Mouse (Mus musculus): ENCODE measurements around the gene Cyp17a1. TPM values are rescaled to one million over a fixed set of nuclear protein-coding genes. Genes with fewer than 3 reads are reported as not detected.

The Cyp17a1 gene
- polyA plus RNA-seq (2015; fragmentation: Nextera tagmentation; extraction: Ambion mirVana) = 3.3 and 5.8 TPM in 2 replicates

- ATAC-seq (no peak), DNase-seq (no peak)
- no peak for TF ChIP-seq CTCF (IDR thresholded peaks at IDR 0.05; ENCODE audit: low read depth)
- TF ChIP-seq EP300 (IDR thresholded peaks at IDR 0.05; ENCODE audit: low read depth) = no peak
- Histone ChIP-seq H3K4me2 (ENCODE audit: low read depth, low read length) (peak within 1 kb of the TSS; percentile 28; the same call in 1 of the 2 replicates), H3K9me3 (ENCODE audit: low read length) (no peaks in the 10 kb centered on the region), H3K4me1 (ENCODE audit: insufficient read depth) (peaks cover 23% of the 10 kb centered on the region), H3K9ac (replicated peaks) (no peak within 1 kb of the TSS), H3K27ac (ENCODE audit: low read depth) (no peak within 1 kb of the TSS), H3K27me3 (ENCODE audit: insufficient read depth, low read length) (no peaks in the 10 kb centered on the region), H3K36me3 (replicated peaks; ENCODE audit: insufficient read depth, low read length) (no peaks in the 10 kb centered on the region), H3K4me3 (ENCODE audit: low read depth, low read length) (no peak within 1 kb of the TSS)
- 49% methylated on average over 5 of the region's 5 CpGs for WGBS (ENCODE audit: insufficient replicate concordance)
Measured at GRCm38 (mm10) chr19:46672766-46673418, at the start of gene Cyp17a1. Cyp17a1 (minus strand) TSS chr19:46673172.

GRCm38 (mm10) chr19:46718150-46718549, 45.2 kb upstream of the Cyp17a1 start:
- DNase-seq (no peak), ATAC-seq (no peak)
- Histone ChIP-seq H3K36me3 (replicated peaks; ENCODE audit: insufficient read depth, low read length) (peaks cover 26% of the 10 kb centered on the region; the same call in 1 of the 2 replicates), H3K9me3 (ENCODE audit: low read length) (no peaks in the 10 kb centered on the region), H3K4me1 (ENCODE audit: insufficient read depth) (no peaks in the 10 kb centered on the region), H3K27ac (ENCODE audit: low read depth) (no peak overlapping the region), H3K27me3 (ENCODE audit: insufficient read depth, low read length) (no peaks in the 10 kb centered on the region), H3K9ac (replicated peaks) (no peak overlapping the region), H3K4me3 (ENCODE audit: low read depth, low read length) (no peak overlapping the region), H3K4me2 (ENCODE audit: low read depth, low read length) (no peak overlapping the region)
- no peak for TF ChIP-seq CTCF (IDR thresholded peaks at IDR 0.05; ENCODE audit: low read depth)
- TF ChIP-seq EP300 (IDR thresholded peaks at IDR 0.05; ENCODE audit: low read depth) = no peak
- 62% methylated on average over 4 of the region's 4 CpGs for WGBS (ENCODE audit: insufficient replicate concordance)

- H3K4me2 ChIP-seq (ENCODE audit: low read depth, low read length) = no peak overlapping the region
- H3K9me3 ChIP-seq (ENCODE audit: low read length) = no peaks in the 10 kb centered on the region
- no peak overlapping the region for H3K4me3 ChIP-seq (ENCODE audit: low read depth, low read length)
- no peaks in the 10 kb centered on the region for H3K4me1 ChIP-seq (ENCODE audit: insufficient read depth)
- no peaks in the 10 kb centered on the region for H3K27me3 ChIP-seq (ENCODE audit: insufficient read depth, low read length)
- WGBS (ENCODE audit: insufficient replicate concordance) = 68% methylated on average over 8 of the region's 8 CpGs
- ATAC-seq (no peak), DNase-seq (no peak)
- H3K36me3 ChIP-seq (replicated peaks; ENCODE audit: insufficient read depth, low read length) = peaks cover 17% of the 10 kb centered on the region; the same call in 1 of the 2 replicates
- TF ChIP-seq CTCF (IDR thresholded peaks at IDR 0.05; ENCODE audit: low read depth) (no peak), EP300 (IDR thresholded peaks at IDR 0.05; ENCODE audit: low read depth) (no peak)
- H3K27ac ChIP-seq (ENCODE audit: low read depth) = peak overlapping the region; percentile 50; the same call in 1 of the 2 replicates
- no peak overlapping the region for H3K9ac ChIP-seq (replicated peaks)
Measured at GRCm38 (mm10) chr19:46715016-46715415, 42.0 kb upstream of the Cyp17a1 start.

GRCm38 (mm10) chr19:46714234-46714633, 41.3 kb upstream of the Cyp17a1 start:
- WGBS (ENCODE audit: insufficient replicate concordance) = 68% methylated on average over 8 of the region's 8 CpGs

GRCm38 (mm10) chr19:46710614-46711013, 37.6 kb upstream of the Cyp17a1 start:
- H3K36me3 ChIP-seq (replicated peaks; ENCODE audit: insufficient read depth, low read length) = 0 out of 2 replicates have a peak, but pooled peaks cover 4% of the 10 kb centered on the region
- H3K9me3 ChIP-seq (ENCODE audit: low read length) = no peaks in the 10 kb centered on the region
- TF ChIP-seq EP300 (IDR thresholded peaks at IDR 0.05; ENCODE audit: low read depth) = no peak
- WGBS (ENCODE audit: insufficient replicate concordance) = 73% methylated on average over 4 of the region's 4 CpGs
- H3K4me3 ChIP-seq (ENCODE audit: low read depth, low read length) = no peak overlapping the region
- ATAC-seq (no peak), DNase-seq (no peak)
- H3K27me3 ChIP-seq (ENCODE audit: insufficient read depth, low read length) = no peaks in the 10 kb centered on the region
- H3K4me2 ChIP-seq (ENCODE audit: low read depth, low read length) = no peak overlapping the region
- no peak overlapping the region for H3K9ac ChIP-seq (replicated peaks)
- peaks cover 18% of the 10 kb centered on the region; the same call in 1 of the 2 replicates for H3K4me1 ChIP-seq (ENCODE audit: insufficient read depth)
- no peak overlapping the region for H3K27ac ChIP-seq (ENCODE audit: low read depth)

More at GRCm38 (mm10) chr19:46714234-46714633, 41.3 kb upstream of the Cyp17a1 start:
- H3K36me3 ChIP-seq (replicated peaks; ENCODE audit: insufficient read depth, low read length) = 0 out of 2 replicates have a peak, but pooled peaks cover 12% of the 10 kb centered on the region
- DNase-seq (no peak), ATAC-seq (peak; percentile 50; the same call in 1 of the 2 replicates)
- peak overlapping the region; percentile 50 for H3K27ac ChIP-seq (ENCODE audit: low read depth)
- H3K27me3 ChIP-seq (ENCODE audit: insufficient read depth, low read length) = no peaks in the 10 kb centered on the region
- TF ChIP-seq CTCF (IDR thresholded peaks at IDR 0.05; ENCODE audit: low read depth) (no peak), EP300 (IDR thresholded peaks at IDR 0.05; ENCODE audit: low read depth) (no peak)
- no peaks in the 10 kb centered on the region for H3K4me1 ChIP-seq (ENCODE audit: insufficient read depth)
- no peak overlapping the region for H3K4me2 ChIP-seq (ENCODE audit: low read depth, low read length)
- no peak overlapping the region for H3K4me3 ChIP-seq (ENCODE audit: low read depth, low read length)
- no peak overlapping the region for H3K9ac ChIP-seq (replicated peaks)
- no peaks in the 10 kb centered on the region for H3K9me3 ChIP-seq (ENCODE audit: low read length)

- H3K9ac ChIP-seq (replicated peaks) = peak within 1 kb of the TSS; percentile 52; the same call in 1 of the 2 replicates
- WGBS (ENCODE audit: insufficient replicate concordance) = 8% methylated on average over 30 of the region's 31 CpGs
- DNase-seq (peak; percentile 77), ATAC-seq (peak; percentile 89)
- H3K27me3 ChIP-seq (ENCODE audit: insufficient read depth, low read length) = no peaks in the 10 kb centered on the region
- H3K4me3 ChIP-seq (ENCODE audit: low read depth, low read length) = peak within 1 kb of the TSS; percentile 58
- peak within 1 kb of the TSS; percentile 77 for H3K4me2 ChIP-seq (ENCODE audit: low read depth, low read length)
- H3K4me1 ChIP-seq (ENCODE audit: insufficient read depth) = peaks cover 20% of the 10 kb centered on the region; the same call in 1 of the 2 replicates
- H3K27ac ChIP-seq (ENCODE audit: low read depth) = peak within 1 kb of the TSS; percentile 81
- TF ChIP-seq EP300 (IDR thresholded peaks at IDR 0.05; ENCODE audit: low read depth) = 0 out of 2 replicates have a peak, but pooled peaks have one; percentile 20
- no peak for TF ChIP-seq CTCF (IDR thresholded peaks at IDR 0.05; ENCODE audit: low read depth)
- no peaks in the 10 kb centered on the region for H3K9me3 ChIP-seq (ENCODE audit: low read length)
- H3K36me3 ChIP-seq (replicated peaks; ENCODE audit: insufficient read depth, low read length) = 0 out of 2 replicates have a peak, but pooled peaks cover 4% of the 10 kb centered on the region
Measured at GRCm38 (mm10) chr19:46707296-46708151, 34.6 kb upstream of the Cyp17a1 start, which contains the start of gene As3mt. As3mt (plus strand) TSS chr19:46707458.

Measured in liver, postnatal 0 days (tissue).